Mouse (Mus musculus) thymus, postnatal 14 days (tissue): Measurements from ENCODE around the gene Ppp1r27.
"Not testable (repeated sequence)": the region's sequence is repeated elsewhere in the genome, so short reads cannot be mapped to it uniquely, and the experiment has no call there.

Experiments used
- DNase-seq: peaks from one replicate; pipeline ENCODE4 v3.0.0; 2021

Gene Ppp1r27

DNA sequence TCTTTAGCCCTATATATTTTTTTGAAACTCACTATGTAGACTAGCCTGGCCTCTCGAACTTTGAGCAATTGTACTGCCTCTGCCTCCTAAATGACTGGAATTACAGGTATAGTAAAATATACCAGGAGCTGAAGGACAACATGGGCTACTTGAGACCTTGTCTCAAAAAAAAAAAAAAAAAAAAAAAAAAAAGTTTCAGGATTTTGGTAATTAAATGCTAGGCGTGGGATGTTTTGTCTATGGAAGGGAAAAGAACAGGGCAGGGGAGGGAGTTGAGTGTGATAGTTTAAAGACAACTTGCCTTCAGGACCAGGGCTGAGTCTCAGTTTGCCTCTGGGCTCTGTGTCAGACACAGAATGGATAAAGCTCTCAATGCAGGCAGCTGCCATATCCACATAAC is 24.1 kb upstream of the Ppp1r27 start:
- DNase-seq, result no peak

DNA sequence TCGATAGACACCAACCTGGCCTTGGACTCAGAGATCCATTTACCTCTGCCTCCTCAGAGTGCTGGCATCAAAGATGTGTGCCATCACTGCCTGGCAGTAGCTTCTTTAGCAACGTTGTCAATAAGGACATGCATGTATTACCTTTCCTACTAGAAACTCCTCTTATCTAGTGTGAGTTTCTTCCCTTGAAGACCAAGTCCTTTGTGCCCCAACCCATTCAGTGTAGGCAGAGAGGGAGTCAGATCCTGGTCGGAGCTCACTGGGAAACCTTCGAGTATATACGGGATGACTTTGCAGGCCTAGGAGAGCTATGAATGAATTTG is 23.3 kb upstream of the Ppp1r27 start:
- DNase-seq, result no peak

DNA sequence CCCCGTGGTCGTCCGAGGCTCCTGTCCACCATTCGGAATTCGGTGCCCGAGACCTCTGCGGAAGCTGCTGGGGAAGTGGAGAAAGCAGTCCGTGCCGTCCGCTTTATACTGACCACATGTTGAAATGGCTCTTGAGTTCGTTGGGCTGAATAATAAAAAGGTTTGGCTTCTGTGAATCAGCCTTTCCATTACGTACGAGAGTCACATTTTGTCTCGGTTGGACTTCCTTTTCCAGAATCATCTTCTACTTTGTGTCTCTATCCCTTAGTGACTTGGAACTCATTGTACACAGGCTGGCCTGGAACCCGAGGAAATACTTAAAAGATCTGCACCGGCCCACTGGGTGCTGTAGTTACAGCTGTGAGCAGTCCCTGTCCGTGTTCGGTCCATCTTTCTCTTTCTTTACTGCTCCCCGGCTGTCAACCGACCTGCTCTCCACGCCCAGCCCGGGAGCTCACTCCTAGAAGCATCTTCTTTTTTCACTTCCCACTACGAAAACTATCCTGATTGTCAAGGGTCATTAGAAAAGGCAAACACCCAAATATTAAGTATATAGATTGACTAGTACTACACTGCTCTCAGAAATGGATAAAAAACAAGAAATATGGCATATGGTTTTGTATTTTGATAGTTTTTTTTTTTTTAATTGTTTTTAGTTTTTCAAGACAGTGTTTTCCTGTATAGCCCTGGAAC is 22.8 kb upstream of the Ppp1r27 start:
- DNase-seq, result no peak

DNA sequence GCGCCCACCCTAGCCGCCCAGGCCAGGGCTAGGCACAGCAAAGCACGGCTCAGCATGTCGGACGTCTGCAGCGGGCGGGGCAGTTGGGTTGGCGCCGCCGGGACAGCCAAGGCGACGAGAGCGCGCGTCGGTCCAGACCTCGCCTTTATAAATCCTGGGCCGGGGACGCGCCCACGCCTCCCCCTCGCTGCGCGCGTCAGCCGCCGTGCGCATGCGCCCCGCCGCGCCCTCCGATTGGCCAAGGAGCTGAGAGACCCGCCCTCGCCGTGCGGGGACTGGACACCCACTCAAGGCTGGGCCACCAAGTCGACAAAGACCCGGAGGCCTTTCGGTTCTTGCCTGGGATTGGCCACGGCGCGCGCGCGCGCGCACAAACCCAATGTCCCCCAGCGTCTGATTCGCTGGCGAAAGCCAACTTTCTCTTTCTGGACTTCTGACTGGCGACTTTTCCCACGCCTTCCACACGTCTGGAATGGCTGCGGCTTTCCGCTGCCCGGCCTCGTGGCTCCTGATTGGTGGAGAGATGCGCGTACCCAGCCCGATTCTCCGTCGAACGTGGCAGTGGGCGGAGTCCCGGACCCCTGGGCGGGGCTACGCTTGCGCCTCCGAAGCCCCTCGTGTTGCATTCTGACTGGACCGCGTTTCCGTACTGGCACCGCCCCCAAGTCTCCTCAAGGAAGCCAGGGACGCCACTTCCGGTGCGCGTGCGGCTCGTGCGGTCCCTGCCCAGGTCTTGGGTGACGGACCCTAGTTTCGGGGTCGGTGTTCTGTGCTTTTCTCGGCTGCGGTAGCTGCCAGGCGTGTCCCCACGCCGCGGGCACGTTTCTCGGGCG is 22.0 kb upstream of the Ppp1r27 start, which contains the start of gene P4hb:
Gene P4hb (minus strand): TSS at position 502 of the 833 bp plus-strand sequence.
- DNase-seq, result peak; percentile 99

DNA sequence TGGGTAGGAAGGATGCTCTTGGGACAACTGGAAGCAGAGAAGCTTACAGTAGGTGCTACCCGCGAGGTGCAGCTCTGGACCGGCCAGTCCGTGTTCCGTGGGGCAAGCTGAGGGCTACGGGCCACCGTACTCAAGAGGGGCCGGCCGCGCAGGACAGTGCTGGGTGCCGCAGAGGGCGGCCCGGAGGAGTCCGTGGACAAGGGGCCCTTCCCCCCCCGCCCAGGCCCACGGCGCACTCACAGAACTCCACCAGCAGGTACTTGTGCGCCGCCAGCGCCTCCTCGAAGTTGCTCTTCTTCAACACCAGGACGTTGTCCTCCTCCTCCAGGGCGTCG is 21.5 kb upstream of the Ppp1r27 start:
- DNase-seq, result no peak

DNA sequence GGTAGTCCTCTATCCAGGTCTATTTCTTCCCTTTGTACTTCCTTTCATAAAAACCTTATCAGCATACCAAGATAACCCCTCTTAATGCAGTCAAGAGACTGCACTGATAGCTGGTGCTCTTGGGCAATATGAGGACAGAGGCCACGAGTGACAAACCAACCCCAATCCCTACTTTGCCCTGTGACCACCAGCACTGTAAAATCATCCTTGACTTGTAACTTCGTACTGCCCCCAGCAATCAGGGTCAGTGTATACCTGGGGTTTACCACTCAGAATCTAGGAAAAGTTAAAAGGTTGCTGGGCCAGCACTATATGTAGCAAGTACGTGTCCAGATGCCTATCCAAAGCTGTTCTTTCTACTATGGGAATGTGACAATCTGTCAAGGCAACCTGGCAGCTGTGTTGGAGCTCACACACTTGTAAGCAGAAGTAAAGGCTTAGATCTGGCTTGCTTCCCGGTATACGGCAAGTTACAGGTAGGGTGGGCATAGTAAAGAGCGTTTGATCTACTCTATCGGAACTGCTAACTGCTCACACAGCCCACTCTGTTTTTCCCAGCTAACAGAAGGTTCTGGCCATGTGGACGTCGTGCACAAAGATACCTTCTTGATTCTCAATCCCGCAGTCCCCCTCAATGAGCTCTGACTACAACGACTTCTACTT is 21.0 kb upstream of the Ppp1r27 start:
- no peak for DNase-seq

DNA sequence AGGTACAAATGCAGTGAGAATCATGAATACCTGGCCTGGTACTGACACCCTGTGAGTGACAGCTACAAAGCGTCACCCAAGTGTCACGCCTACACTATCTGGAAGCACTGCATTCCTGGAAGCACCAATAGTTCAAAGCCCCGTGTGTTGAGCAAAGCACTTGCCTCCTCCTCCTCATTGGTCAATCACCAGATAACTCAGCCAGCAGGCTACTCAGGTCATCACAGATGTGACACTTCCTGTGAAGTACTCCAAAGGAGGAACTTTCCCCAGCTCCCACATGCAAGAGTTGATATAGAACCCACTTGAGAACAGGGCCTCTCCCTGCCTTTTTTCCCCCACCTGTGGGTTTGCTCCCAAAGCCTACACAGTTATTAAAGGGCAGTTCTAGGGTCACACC is 20.2 kb upstream of the Ppp1r27 start:
- no peak for DNase-seq

DNA sequence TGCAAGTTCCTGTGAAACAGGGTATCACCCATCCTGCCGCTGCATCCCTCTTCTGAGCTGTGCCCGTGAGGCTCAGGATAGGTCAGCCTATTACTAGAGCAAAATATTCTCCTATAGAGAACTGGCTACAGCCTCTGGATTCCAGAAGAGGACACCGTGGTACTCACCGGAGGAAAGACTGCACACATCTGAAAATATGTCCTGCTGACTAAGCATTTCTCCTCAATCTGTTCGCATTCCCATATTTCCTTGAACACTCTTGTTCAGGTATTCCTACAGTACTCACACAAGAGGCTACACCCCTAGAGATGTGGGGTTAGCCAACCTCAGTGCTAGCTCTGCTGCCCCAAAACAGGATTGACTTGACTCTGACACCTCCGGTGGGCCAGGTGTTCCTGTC is 17.4 kb upstream of the Ppp1r27 start:
- DNase-seq, result no peak

DNA sequence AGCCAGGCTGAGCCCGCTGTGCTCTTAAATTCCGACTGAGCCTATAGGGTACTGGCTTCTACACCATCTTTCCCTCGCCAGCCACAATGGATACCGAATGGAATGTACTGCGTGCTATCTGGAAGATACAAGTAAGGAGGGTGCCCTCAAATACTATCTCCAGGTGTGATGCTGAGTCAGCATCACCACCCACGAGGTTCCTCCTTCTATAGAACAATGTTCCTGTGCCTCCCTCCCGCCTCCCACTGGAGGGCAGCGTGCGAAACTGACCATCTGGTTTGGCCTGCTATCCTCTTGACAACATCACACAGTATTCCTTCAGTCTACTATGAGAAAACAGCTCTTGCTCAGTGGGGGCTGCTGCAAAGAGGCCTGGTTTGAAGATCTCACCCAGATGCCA is 14.2 kb upstream of the Ppp1r27 start:
- DNase-seq, result no peak

DNA sequence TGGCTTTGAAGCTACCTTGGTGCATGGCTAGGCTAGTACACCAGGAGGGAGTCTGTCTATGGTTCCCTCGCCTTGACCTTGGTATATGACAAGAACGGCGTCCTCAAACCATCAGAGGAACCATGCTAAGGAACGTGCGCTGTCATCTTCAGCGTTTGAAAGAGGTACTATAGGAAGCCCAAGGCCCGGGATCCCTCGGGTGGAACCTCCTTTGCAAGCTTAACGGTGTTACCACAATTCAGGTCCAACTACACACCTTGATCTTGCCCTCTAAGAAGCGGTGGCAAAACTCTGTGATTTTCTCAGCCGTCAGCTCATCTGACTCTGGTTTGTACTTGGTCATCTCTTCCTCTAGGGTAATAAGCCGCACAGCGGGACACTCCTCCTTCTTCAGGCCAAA is 12.0 kb upstream of the Ppp1r27 start:
- no peak for DNase-seq

DNA sequence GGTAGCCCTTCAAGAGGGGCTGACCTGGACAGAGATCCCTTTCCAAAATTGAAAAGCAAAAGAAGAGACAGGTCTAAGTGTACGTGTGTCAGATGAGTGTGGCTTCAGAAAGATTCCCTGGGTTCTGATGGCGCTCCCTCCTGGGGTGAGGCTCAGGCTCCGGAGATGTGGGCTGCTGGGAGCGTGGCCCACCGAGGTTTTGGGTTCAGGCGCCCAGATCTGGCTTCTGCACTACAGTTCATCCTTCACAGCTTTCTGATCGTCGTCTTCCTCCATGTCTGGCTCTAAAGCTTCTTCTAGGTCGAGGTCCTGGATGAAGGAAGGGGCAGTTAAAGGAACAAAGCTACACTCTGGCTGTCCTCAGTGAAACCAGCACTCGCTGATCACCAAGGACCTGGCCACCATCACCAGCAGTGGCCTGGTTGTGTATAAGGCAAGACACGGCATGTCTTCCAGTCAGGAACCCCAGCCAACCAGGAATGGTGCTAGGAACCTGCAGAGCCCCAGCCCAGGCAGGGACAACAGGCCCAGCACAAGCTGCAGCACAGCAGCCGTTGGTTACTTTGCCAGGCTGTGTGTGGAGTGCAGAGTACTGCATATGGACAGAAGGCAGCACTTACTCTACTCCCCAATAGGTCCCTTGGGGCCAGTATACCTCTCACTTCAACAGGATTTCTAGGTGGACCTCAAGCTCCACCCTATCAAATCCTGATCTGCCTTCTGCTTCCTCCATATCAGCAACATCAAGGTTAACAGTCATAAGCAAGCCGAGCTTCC is 10.2 kb upstream of the Ppp1r27 start:
- no peak for DNase-seq

DNA sequence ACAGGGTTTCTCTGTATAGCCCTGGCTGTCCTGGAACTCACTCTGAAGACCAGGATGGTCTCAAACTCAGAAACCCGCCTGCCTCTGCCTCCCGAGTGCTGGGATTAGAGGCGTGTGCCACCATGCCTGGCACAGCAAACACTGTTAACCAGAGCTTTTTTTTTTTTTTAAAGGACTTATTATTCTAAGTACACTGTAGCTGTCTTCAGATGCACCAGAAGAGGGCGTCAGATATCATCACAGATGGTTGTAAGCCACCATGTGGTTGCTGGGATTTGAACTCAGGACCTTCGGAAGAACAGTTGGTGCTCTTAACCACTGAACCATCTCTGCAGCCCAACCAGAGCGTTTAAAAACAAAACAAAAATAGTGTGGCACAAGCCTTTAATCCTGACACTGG is 7.9 kb upstream of the Ppp1r27 start:
- DNase-seq, result not testable (repeated sequence)

DNA sequence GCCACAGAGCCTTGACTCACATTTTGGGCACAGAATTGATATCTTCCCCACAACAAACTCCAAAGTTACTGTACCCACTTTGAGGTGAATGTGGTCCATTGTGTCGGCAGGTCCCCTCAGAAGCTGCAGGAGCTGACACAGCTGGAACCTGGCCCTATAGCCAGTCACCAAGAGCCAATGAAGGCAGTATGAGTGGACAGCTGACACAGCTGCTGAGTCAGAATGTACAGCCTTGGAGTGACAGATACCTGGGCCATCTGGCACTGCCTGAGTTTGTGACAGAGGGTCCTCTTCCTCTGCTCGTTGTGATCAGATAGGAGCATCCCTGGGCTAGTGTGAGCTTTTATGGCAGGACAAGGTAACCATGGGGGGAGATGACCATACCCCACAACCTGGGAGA is 4.3 kb upstream of the Ppp1r27 start:
- no peak for DNase-seq

DNA sequence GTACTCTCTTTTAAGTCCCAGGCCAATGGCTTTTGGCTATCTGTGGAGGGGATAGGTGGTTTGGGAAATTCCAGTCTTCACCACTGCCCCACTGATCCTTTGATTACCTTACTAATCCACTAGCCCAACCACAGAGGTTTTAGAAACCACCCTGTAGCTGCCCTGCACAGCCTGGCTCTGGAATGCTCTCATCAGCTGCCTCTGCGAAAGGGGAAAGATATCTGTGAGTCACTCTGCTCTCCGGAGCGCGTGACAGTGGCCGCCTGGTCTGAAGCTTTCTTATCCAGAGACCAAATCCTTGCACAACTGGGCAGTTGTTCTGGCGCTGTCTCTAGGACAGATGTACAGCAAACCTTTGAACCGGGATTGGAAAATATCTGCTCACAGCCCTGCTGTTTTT is 3.9 kb upstream of the Ppp1r27 start:
- DNase-seq, result no peak

DNA sequence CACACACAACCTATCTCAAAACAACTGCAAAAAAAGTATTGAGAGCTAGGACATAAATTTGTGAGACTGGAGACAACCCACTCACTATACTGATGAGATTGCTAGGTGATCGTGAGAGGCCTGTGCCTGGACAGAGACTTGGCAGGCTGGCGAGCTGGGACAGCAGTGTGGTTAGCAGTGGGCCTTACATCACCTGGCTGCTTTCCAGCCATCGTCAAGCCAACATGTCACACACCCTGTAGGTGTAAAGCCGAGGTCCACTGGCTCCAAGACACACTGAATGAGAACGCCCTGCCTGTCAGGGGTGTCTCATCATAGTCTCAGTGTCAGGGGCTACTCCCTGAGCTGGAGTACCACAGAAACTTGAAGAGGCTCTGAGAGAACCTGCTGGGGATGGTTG is 1.8 kb upstream of the Ppp1r27 start:
- no peak for DNase-seq

DNA sequence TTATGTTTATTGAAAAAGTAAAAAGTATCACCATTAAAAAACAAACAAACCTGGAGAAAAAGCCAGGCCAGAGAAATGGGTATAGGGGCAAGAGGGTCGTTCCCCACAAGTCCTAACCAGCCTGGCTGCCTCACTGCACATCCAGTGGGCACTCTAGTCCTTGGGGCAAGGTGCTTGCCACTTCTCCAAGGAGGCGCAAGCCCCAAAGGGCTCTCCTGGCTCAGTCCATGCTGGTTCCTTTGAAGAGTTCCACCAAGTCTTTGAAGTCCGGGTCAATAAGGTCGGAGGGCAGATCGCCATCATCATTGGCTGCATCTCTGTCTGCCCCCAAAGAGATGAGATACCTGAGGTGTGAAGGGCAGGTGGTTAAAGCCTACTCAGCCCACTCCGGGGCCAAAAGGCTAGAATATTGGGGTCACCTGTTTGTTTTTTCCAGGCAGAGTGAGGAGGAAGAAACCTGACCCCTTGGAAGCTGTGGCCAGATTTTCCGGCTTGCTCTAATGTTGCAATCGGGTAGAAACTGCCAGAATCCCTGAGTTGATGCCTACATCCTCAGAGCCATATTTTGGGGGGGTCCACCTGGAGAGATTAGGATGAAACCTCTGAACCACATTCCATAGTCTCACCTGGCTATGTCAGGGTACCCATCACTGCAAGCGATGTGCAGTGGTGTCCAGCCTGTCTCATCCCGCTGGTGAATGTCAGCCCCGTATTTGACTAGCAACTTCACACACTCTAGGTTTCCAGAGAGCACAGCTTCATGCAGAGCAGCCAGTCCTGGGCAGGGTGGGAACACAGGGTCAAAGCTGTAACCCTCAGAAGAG is 734 bp downstream of the Ppp1r27 start:
- DNase-seq, result no peak

DNA sequence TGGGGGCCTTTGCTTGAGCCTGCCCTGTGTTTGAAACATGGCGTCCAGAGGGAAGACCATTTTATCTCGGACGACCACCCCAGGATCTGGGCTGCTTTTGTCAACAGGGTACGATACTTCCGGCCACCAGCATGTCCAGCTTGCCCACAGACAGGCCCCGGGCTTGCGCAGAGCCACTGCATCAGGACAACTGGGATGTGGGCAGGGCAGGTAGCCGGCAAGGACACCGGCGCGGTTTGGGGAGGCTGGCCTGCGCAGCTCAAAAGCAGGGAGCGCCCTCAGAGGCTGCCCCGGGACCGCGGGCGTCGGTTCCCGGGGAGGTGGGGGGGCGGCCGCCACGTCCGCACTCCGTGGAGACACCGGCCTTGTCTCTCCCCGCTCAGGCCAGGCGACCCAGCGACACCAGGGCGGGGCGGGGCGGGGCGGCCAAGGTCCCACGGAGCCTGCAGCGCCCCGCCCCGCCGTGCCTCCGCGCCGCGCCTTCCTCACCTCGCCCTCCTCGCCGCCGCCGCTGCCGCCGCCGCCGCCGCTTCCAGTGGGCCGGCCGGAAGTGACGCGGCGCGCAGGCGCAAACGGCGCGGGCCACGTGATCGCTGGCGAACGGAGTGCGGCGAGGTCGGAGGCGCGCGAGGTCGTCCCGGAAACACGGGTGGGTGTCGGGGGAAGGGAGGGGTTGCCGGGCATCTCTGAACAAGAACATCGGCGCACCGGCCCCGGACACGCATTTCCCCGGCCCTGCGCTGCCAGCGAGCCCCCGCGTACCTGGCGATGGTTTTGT is 1.6 kb downstream of the Ppp1r27 start, which contains the start of gene Mcrip1:
Gene Mcrip1 (minus strand): TSS at position 560 of the 778 bp plus-strand sequence.
- DNase-seq, result peak; percentile 98

DNA sequence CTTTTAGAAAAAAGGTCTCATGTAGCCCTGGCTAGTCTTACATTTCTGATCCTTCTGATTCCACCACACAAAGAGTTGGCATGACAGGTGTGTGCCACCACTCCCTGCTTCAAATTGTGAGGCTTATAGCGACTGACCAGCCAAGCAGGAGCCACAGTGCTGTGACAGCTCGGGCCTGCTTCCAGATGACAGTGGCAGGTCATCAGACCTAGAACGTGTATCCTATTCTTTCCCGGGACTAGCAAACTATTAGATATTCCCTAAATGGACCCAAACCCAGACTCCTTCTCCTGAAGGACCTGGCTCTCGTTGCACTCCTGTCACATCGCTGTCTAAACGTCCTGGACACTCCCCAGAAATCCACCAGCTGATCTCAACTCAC is 2.2 kb downstream of the Ppp1r27 start:
- no peak for DNase-seq

DNA sequence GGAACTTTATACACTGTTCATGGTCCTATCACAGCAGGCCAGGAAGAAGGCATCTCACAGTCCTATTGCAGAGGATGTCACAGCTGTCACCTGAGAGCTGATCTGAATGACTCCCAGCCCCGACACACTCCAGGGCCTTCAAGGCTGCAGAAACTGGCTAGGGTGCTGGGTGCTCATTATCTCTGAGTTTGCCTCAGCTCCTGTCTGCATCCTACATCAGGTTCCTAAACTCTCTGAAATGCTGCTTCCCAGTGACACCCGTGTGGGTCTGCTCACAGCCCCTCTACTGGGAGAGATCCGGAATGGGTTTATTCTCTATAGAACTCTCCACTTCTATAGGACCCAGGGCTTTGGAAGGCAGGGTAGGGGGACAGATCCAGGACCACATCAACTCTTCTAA is 2.7 kb downstream of the Ppp1r27 start:
- no peak for DNase-seq

DNA sequence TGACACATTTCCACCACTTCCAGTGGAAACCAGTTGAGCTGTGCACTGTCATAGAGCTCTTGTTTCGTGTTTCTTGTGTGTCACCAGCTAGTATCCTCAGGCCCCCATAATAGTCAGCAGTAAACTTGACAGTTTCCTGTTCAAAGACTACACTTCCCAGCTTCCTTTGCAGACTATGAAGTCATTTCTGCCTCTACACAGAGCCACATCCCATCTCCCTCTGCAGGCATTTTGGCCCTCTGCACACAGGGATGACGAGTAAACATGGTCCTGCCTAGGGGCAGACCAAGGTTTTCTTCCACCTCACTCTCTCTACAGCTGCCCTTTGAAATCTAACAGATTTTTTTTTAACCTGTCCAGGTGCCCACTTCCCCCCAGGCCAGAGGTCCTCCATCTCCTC is 3.5 kb downstream of the Ppp1r27 start:
- peak; percentile 29 for DNase-seq

DNA sequence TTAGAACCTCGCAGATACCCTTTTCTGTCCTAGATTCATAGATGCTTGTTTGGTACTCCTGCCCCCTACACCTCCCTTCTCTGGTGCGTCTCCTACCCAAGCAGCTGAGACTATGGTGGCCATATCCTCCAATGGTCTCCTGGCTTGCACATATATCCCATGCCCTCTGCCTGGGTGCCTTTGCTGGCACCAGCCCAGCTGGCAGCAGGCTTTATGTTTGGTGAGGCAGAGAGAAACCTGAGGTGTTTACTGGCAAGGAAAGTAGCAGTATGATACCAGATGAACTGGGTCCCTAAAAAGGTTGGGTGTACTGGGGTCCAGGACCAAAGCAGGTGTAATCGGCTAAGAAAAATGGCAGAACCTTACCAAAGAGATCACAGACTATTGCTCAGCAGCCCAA is 5.0 kb downstream of the Ppp1r27 start:
- DNase-seq, result no peak

DNA sequence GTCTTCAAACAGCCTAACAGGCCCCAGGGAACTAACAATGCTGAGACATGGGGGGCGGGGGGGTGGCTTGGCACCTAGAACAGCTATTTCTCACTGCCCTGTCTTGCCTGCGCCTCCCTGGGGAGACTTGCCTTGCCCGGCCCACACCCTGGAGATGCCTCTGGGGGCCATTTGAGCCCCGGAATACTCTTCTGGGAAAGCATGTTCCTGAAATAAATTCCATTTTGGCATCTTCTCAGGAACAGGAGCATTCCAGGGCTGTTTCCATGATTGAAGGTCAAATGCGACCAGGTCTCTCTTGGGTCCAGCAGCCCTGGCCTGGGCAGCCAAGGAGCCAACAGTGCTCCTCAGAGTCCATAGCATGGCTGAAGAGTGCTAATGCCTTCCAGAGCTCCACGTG is 8.6 kb downstream of the Ppp1r27 start:
- no peak for DNase-seq
